Mouse (Mus musculus): ENCODE results near the gene Slc2a5. TPM values are rescaled to one million over a fixed set of nuclear protein-coding genes. Genes with fewer than 3 reads are reported as not detected.
A peak's percentile ranks its signal among the peaks of the same experiment; 100 is the strongest.

The Slc2a5 gene
- polyA plus RNA-seq, 1 experiment from 2014 or later, result 8.1 TPM

DNA sequence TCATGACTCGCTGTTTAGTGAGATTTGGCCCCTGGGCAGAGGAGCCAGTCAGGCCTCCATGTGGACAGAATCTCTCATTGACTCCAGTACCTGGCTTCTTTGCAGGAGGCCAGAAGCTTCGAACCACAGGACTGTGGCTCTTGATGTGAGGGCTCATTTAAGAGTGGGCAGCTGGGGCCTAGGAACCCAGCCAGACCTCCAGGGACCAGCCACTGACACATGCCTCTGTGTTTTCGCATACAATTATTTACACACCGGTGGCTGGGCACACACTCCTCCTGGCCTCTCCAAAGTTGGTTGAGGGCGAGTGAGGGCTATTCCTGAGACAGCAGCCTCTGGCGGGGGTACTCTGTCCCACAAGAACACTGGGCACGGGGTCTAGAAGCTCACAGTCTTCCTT is 21.3 kb downstream of the Slc2a5 start:
- Histone ChIP-seq H3K9ac (ENCODE audit: low read depth, low read length) (no peak overlapping the region), H3K27me3 (ENCODE audit: insufficient read depth, low read length) (no peaks in the 10 kb centered on the region), H3K4me1 (replicated peaks; ENCODE audit: insufficient read depth, low read length) (no peaks in the 10 kb centered on the region), H3K36me3 (ENCODE audit: insufficient read depth, low read length) (no peaks in the 10 kb centered on the region), H3K27ac (no peak overlapping the region), H3K4me2 (ENCODE audit: low read length) (no peak overlapping the region), H3K9me3 (replicated peaks; ENCODE audit: low read length) (no peaks in the 10 kb centered on the region), H3K4me3 (replicated peaks; ENCODE audit: low read depth, low read length) (no peak overlapping the region)
- ATAC-seq (replicated peaks; ENCODE audit: low FRiP score, low read depth), result no peak
- no peak for DNase-seq (ENCODE audit: low spot score)
- TF ChIP-seq CTCF (IDR thresholded peaks at IDR 0.05; ENCODE audit: low read depth), result no peak
- 77% methylated on average over 7 of the region's 7 CpGs for WGBS

DNA sequence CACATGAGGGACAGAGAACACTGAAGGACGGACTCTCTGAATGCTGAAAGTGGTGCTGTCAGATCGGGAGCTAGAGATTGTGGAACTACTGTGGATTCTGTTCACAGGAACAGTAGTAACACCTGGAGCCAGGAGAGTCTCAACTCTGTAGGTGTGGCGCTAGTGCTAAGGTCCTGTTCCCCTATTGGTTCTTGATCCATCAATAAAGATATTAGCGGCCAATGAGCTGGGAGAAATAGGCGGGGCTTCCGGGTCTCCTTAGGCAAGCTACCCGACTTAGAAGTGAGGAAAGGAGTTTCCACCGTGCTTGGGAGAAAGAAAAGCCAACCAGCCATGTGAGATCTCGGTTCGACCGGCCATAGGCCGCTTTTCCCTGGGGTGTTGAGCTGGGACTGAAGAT is 25.2 kb downstream of the Slc2a5 start:
- WGBS, result 25% methylated on average over 12 of the region's 12 CpGs
- H3K27ac ChIP-seq, result no peak overlapping the region
- H3K27me3 ChIP-seq (ENCODE audit: insufficient read depth, low read length), result no peaks in the 10 kb centered on the region
- ATAC-seq (replicated peaks; ENCODE audit: low FRiP score, low read depth), result no peak
- no peaks in the 10 kb centered on the region for H3K36me3 ChIP-seq (ENCODE audit: insufficient read depth, low read length)
- H3K4me2 ChIP-seq (ENCODE audit: low read length), result no peak overlapping the region
- no peaks in the 10 kb centered on the region for H3K4me1 ChIP-seq (replicated peaks; ENCODE audit: insufficient read depth, low read length)
- H3K4me3 ChIP-seq (replicated peaks; ENCODE audit: low read depth, low read length), result no peak overlapping the region
- H3K9me3 ChIP-seq (replicated peaks; ENCODE audit: low read length), result no peaks in the 10 kb centered on the region
- no peak for DNase-seq (ENCODE audit: low spot score)
- no peak overlapping the region for H3K9ac ChIP-seq (ENCODE audit: low read depth, low read length)
- no peak for TF ChIP-seq CTCF (IDR thresholded peaks at IDR 0.05; ENCODE audit: low read depth)

DNA sequence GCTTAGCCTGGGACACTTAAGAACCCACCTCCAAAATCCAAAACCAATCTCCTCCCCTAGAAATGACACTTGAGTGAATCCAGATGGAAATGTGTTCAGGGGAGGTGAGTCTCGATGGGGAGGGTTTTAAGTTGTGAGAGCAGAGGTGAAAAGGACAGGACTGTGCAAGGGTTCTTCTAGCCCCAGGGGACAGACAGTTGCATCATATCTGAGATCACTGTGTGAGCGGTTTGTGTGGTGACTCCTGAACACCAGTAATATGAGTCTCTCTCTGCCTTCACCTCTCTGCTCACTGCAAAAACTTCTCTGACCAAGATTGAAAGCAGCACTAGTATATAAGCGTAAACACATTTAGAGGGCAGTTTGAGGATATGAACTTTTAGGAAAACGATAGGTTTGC is 27.2 kb downstream of the Slc2a5 start:
- Histone ChIP-seq H3K27me3 (ENCODE audit: insufficient read depth, low read length) (no peaks in the 10 kb centered on the region), H3K9ac (ENCODE audit: low read depth, low read length) (no peak overlapping the region), H3K4me3 (replicated peaks; ENCODE audit: low read depth, low read length) (no peak overlapping the region), H3K36me3 (ENCODE audit: insufficient read depth, low read length) (no peaks in the 10 kb centered on the region), H3K4me1 (replicated peaks; ENCODE audit: insufficient read depth, low read length) (no peaks in the 10 kb centered on the region), H3K9me3 (replicated peaks; ENCODE audit: low read length) (no peaks in the 10 kb centered on the region), H3K27ac (no peak overlapping the region), H3K4me2 (ENCODE audit: low read length) (no peak overlapping the region)
- 67% methylated on average over 4 of the region's 4 CpGs for WGBS
- TF ChIP-seq CTCF (IDR thresholded peaks at IDR 0.05; ENCODE audit: low read depth), result no peak
- no peak for DNase-seq (ENCODE audit: low spot score)
- ATAC-seq (replicated peaks; ENCODE audit: low FRiP score, low read depth), result no peak

- 81% methylated on average over 7 of the region's 7 CpGs for WGBS
- TF ChIP-seq CTCF (IDR thresholded peaks at IDR 0.05; ENCODE audit: low read depth), result peak; percentile 17; the same call in 1 of the 2 replicates
- DNase-seq (ENCODE audit: low spot score), result no peak
- H3K9ac ChIP-seq (ENCODE audit: low read depth, low read length), result no peak overlapping the region
- ATAC-seq (replicated peaks; ENCODE audit: low FRiP score, low read depth), result no peak
- no peaks in the 10 kb centered on the region for H3K36me3 ChIP-seq (ENCODE audit: insufficient read depth, low read length)
- H3K4me1 ChIP-seq (replicated peaks; ENCODE audit: insufficient read depth, low read length), result no peaks in the 10 kb centered on the region
- H3K4me2 ChIP-seq (ENCODE audit: low read length), result no peak overlapping the region
- no peaks in the 10 kb centered on the region for H3K27me3 ChIP-seq (ENCODE audit: insufficient read depth, low read length)
- H3K27ac ChIP-seq, result no peak overlapping the region
- no peaks in the 10 kb centered on the region for H3K9me3 ChIP-seq (replicated peaks; ENCODE audit: low read length)
- H3K4me3 ChIP-seq (replicated peaks; ENCODE audit: low read depth, low read length), result no peak overlapping the region
Observed at GRCm38 (mm10) chr4:150151045-150151444, 32.0 kb downstream of the Slc2a5 start.

- H3K27ac ChIP-seq, result no peak overlapping the region
Observed at GRCm38 (mm10) chr4:150152483-150152882, 33.4 kb downstream of the Slc2a5 start.

DNA sequence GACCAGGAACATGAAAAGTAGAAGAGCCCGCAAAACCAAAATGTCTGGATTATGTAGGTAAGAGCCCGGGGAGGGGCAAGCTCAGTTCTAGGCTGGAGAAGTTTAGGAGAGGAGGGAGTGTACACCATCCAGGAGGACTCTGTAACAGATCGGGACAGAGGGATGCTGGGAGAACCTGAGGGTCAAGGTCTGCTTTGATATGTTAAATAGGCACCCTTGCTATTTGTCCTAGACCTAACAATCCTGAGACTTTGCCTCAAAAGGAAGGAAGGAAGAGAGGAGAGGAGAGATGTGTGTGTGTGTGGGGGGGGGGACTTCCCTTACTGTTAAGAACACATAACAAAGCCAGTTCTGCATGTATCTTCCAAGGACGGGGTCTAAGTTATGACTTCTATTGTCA is 36.2 kb downstream of the Slc2a5 start:
- no peak for TF ChIP-seq CTCF (IDR thresholded peaks at IDR 0.05; ENCODE audit: low read depth)
- WGBS, result 91% methylated on average over 4 of the region's 4 CpGs
- H3K9me3 ChIP-seq (replicated peaks; ENCODE audit: low read length), result no peaks in the 10 kb centered on the region

More at GRCm38 (mm10) chr4:150152483-150152882, 33.4 kb downstream of the Slc2a5 start:
- TF ChIP-seq CTCF (IDR thresholded peaks at IDR 0.05; ENCODE audit: low read depth), result no peak
- H3K9ac ChIP-seq (ENCODE audit: low read depth, low read length), result no peak overlapping the region
- H3K36me3 ChIP-seq (ENCODE audit: insufficient read depth, low read length), result no peaks in the 10 kb centered on the region
- DNase-seq (ENCODE audit: low spot score) (no peak), ATAC-seq (replicated peaks; ENCODE audit: low FRiP score, low read depth) (no peak)
- H3K4me2 ChIP-seq (ENCODE audit: low read length), result no peak overlapping the region
- no peaks in the 10 kb centered on the region for H3K4me1 ChIP-seq (replicated peaks; ENCODE audit: insufficient read depth, low read length)
- 76% methylated on average over 8 of the region's 8 CpGs for WGBS
- H3K4me3 ChIP-seq (replicated peaks; ENCODE audit: low read depth, low read length), result no peak overlapping the region
- H3K27me3 ChIP-seq (ENCODE audit: insufficient read depth, low read length), result no peaks in the 10 kb centered on the region
- no peaks in the 10 kb centered on the region for H3K9me3 ChIP-seq (replicated peaks; ENCODE audit: low read length)

GRCm38 (mm10) chr4:150155731-150156130 is 36.6 kb downstream of the Slc2a5 start:
- no peak overlapping the region for H3K9ac ChIP-seq (ENCODE audit: low read depth, low read length)
- H3K4me2 ChIP-seq (ENCODE audit: low read length), result no peak overlapping the region
- no peak for ATAC-seq (replicated peaks; ENCODE audit: low FRiP score, low read depth)
- no peaks in the 10 kb centered on the region for H3K9me3 ChIP-seq (replicated peaks; ENCODE audit: low read length)
- TF ChIP-seq CTCF (IDR thresholded peaks at IDR 0.05; ENCODE audit: low read depth), result no peak
- H3K27me3 ChIP-seq (ENCODE audit: insufficient read depth, low read length), result no peaks in the 10 kb centered on the region
- no peaks in the 10 kb centered on the region for H3K36me3 ChIP-seq (ENCODE audit: insufficient read depth, low read length)
- no peak for DNase-seq (ENCODE audit: low spot score)
- no peak overlapping the region for H3K27ac ChIP-seq
- no peaks in the 10 kb centered on the region for H3K4me1 ChIP-seq (replicated peaks; ENCODE audit: insufficient read depth, low read length)
- H3K4me3 ChIP-seq (replicated peaks; ENCODE audit: low read depth, low read length), result no peak overlapping the region
- 88% methylated on average over 4 of the region's 4 CpGs for WGBS

More for the DNA sequence above, 36.2 kb downstream of the Slc2a5 start:
- Histone ChIP-seq H3K4me3 (replicated peaks; ENCODE audit: low read depth, low read length) (no peak overlapping the region), H3K4me2 (ENCODE audit: low read length) (no peak overlapping the region), H3K4me1 (replicated peaks; ENCODE audit: insufficient read depth, low read length) (no peaks in the 10 kb centered on the region), H3K36me3 (ENCODE audit: insufficient read depth, low read length) (no peaks in the 10 kb centered on the region), H3K9ac (ENCODE audit: low read depth, low read length) (no peak overlapping the region), H3K27ac (no peak overlapping the region), H3K27me3 (ENCODE audit: insufficient read depth, low read length) (no peaks in the 10 kb centered on the region)
- ATAC-seq (replicated peaks; ENCODE audit: low FRiP score, low read depth), result no peak
- no peak for DNase-seq (ENCODE audit: low spot score)

Measured in kidney, postnatal 0 days (tissue).